Mouse (Mus musculus) forebrain, embryonic 14.5 days (tissue): Measurements from ENCODE around the gene Rplp0. TPM values are rescaled to one million over a fixed set of nuclear protein-coding genes. Genes with fewer than 3 reads are reported as not detected.

Experiments
- ATAC-seq: fragments of 200-750 bp; cut with Nextera tagmentation; 2 replicates; pipeline ENCODE4 v1.8.0; 2017; ENCODE audit warnings: mild to moderate bottlenecking, moderate library complexity
- DNase-seq: peaks from one replicate; pipeline ENCODE4 v3.0.0-alpha.2; 2015; ENCODE audit warnings: low spot score
- H3K27ac ChIP-seq: fragments of 300-500 bp; sonication (generic); 2 replicates; pipeline ENCODE4 v1.5.1; 2014; ENCODE audit warnings: low read depth, mild to moderate bottlenecking, control low read depth, low read length, moderate library complexity
- H3K27me3 ChIP-seq: fragments of 300-500 bp; sonication (generic); replicated peaks from 2 replicates; pipeline ENCODE4 v1.6.1; 2014; ENCODE audit warnings: low read length, control low read depth, mixed read lengths; ENCODE audit not compliant: control insufficient read depth, insufficient read depth
- H3K36me3 ChIP-seq: fragments of 300-500 bp; sonication (generic); 2 replicates; pipeline ENCODE4 v1.6.1; 2014; ENCODE audit warnings: low read length, control low read depth; ENCODE audit not compliant: control insufficient read depth, insufficient read depth
- H3K4me1 ChIP-seq: fragments of 300-500 bp; sonication (generic); 2 replicates; pipeline ENCODE4 v1.6.1; 2014; ENCODE audit warnings: antibody characterized with exemption, low read length, control low read depth; ENCODE audit not compliant: control insufficient read depth, insufficient read depth
- H3K4me2 ChIP-seq: fragments of 300-500 bp; sonication (generic); 2 replicates; pipeline ENCODE4 v1.6.1; 2014; ENCODE audit warnings: mild to moderate bottlenecking, control low read depth, low read length
- H3K4me3 ChIP-seq: fragments of 300-500 bp; sonication (generic); 2 replicates; pipeline ENCODE4 v1.5.1; 2014; ENCODE audit warnings: low read depth, low read length, control low read depth
- H3K9ac ChIP-seq: fragments of 300-500 bp; sonication (generic); 2 replicates; pipeline ENCODE4 v1.6.1; 2014; ENCODE audit warnings: mild to moderate bottlenecking, low read length, control low read depth, moderate library complexity
- H3K9me3 ChIP-seq: fragments of 300-500 bp; sonication (generic); replicated peaks from 2 replicates; pipeline ENCODE4 v1.6.1; 2016; ENCODE audit warnings: low read length, control low read depth, mixed read lengths; ENCODE audit not compliant: control insufficient read depth
- WGBS: fragments of 180-500 bp; shearing (Covaris S2); extraction: QIAGEN DNeasy Blood & Tissue Kit; methylation state at CpG from one replicate; pipeline ENCODE4 v1.1.7; 2014; 5-methylcytosine and 5-hydroxymethylcytosine counted together
- polyA plus RNA-seq: library from polyadenylated mRNA; unstranded; fragments of >200 nt; fragmentation: Nextera tagmentation; extraction: Ambion mirVana; gene quantifications from 2 replicates; pipeline ENCODE4 v1.2.1, GENCODE M21; 2014

The Rplp0 gene
- polyA plus RNA-seq, 1 experiment from 2014 or later, result 1,434 TPM

GRCm38 (mm10) chr5:115534856-115535255 is 24.4 kb upstream of the Rplp0 start:
- no peak overlapping the region for H3K9ac ChIP-seq
- ATAC-seq (no peak), DNase-seq (no peak)
- no peaks in the 10 kb centered on the region for H3K9me3 ChIP-seq
- H3K36me3 ChIP-seq, result no peaks in the 10 kb centered on the region
- H3K4me3 ChIP-seq, result no peak overlapping the region
- peaks cover 19% of the 10 kb centered on the region for H3K4me1 ChIP-seq
- H3K27ac ChIP-seq, result no peak overlapping the region; the same call in 1 of the 2 replicates
- no peaks in the 10 kb centered on the region for H3K27me3 ChIP-seq
- H3K4me2 ChIP-seq, result no peak overlapping the region
- 65% methylated on average over 8 of the region's 8 CpGs for WGBS

GRCm38 (mm10) chr5:115535635-115536034 is 23.6 kb upstream of the Rplp0 start:
- no peak overlapping the region for H3K9ac ChIP-seq
- no peaks in the 10 kb centered on the region for H3K27me3 ChIP-seq
- no peaks in the 10 kb centered on the region for H3K36me3 ChIP-seq
- H3K4me1 ChIP-seq, result peaks cover 19% of the 10 kb centered on the region
- WGBS, result 34% methylated on average over 7 of the region's 7 CpGs
- no peak overlapping the region for H3K4me2 ChIP-seq
- no peak overlapping the region for H3K27ac ChIP-seq
- ATAC-seq (no peak), DNase-seq (no peak)
- no peak overlapping the region for H3K4me3 ChIP-seq
- no peaks in the 10 kb centered on the region for H3K9me3 ChIP-seq

GRCm38 (mm10) chr5:115538017-115538692 is 21.1 kb upstream of the Rplp0 start:
- Histone ChIP-seq H3K27me3 (no peaks in the 10 kb centered on the region), H3K9ac (no peak overlapping the region; the same call in 1 of the 2 replicates), H3K9me3 (no peaks in the 10 kb centered on the region), H3K4me3 (no peak overlapping the region), H3K36me3 (no peaks in the 10 kb centered on the region), H3K4me1 (peaks cover 7% of the 10 kb centered on the region), H3K27ac (no peak overlapping the region), H3K4me2 (no peak overlapping the region)
- ATAC-seq (no peak; the same call in 1 of the 2 replicates), DNase-seq (no peak)
- WGBS, result 69% methylated on average over 13 of the region's 13 CpGs

GRCm38 (mm10) chr5:115538693-115539043 is 20.6 kb upstream of the Rplp0 start:
- no peak overlapping the region for H3K4me3 ChIP-seq

GRCm38 (mm10) chr5:115542635-115543384 is 16.5 kb upstream of the Rplp0 start:
- Histone ChIP-seq H3K27me3 (no peaks in the 10 kb centered on the region), H3K4me1 (peaks cover 13% of the 10 kb centered on the region), H3K4me3 (no peak overlapping the region), H3K27ac (0 out of 2 replicates have a peak overlapping the region, but pooled peaks have one; percentile 52), H3K4me2 (no peak overlapping the region), H3K9ac (0 out of 2 replicates have a peak overlapping the region, but pooled peaks have one; percentile 3), H3K9me3 (no peaks in the 10 kb centered on the region), H3K36me3 (0 out of 2 replicates have a peak, but pooled peaks cover 4% of the 10 kb centered on the region)
- ATAC-seq (no peak), DNase-seq (no peak)
- 76% methylated on average over 19 of the region's 19 CpGs for WGBS

More at GRCm38 (mm10) chr5:115538693-115539043, 20.6 kb upstream of the Rplp0 start:
- Histone ChIP-seq H3K27ac (no peak overlapping the region), H3K36me3 (no peaks in the 10 kb centered on the region), H3K9ac (no peak overlapping the region), H3K4me1 (peaks cover 12% of the 10 kb centered on the region), H3K27me3 (no peaks in the 10 kb centered on the region), H3K9me3 (no peaks in the 10 kb centered on the region), H3K4me2 (no peak overlapping the region)
- peak; percentile 91 for ATAC-seq
- WGBS, result 0% methylated on average over 12 of the region's 12 CpGs
- peak; percentile 94 for DNase-seq

- Histone ChIP-seq H3K27me3 (no peaks in the 10 kb centered on the region), H3K36me3 (0 out of 2 replicates have a peak, but pooled peaks cover 6% of the 10 kb centered on the region), H3K9ac (no peak overlapping the region), H3K27ac (peak overlapping the region; percentile 52; the same call in 1 of the 2 replicates), H3K4me1 (peaks cover 9% of the 10 kb centered on the region), H3K4me2 (0 out of 2 replicates have a peak overlapping the region, but pooled peaks have one; percentile 12), H3K9me3 (no peaks in the 10 kb centered on the region), H3K4me3 (no peak overlapping the region)
- DNase-seq (peak; percentile 82), ATAC-seq (peak; percentile 83)
- WGBS, result 55% methylated on average over 17 of the region's 17 CpGs
These were observed 15.6 kb upstream of the Rplp0 start for GRCm38 (mm10) chr5:115543509-115544253.

GRCm38 (mm10) chr5:115544655-115545185 is 14.5 kb upstream of the Rplp0 start:
- no peak overlapping the region for H3K4me3 ChIP-seq
- H3K27ac ChIP-seq, result no peak overlapping the region
- 0 out of 2 replicates have a peak, but pooled peaks cover 9% of the 10 kb centered on the region for H3K36me3 ChIP-seq
- H3K4me1 ChIP-seq, result peaks cover 9% of the 10 kb centered on the region
- no peak overlapping the region for H3K4me2 ChIP-seq
- ATAC-seq (no peak), DNase-seq (no peak)
- 50% methylated on average over 18 of the region's 18 CpGs for WGBS
- no peaks in the 10 kb centered on the region for H3K9me3 ChIP-seq
- H3K27me3 ChIP-seq, result no peaks in the 10 kb centered on the region
- no peak overlapping the region; the same call in 1 of the 2 replicates for H3K9ac ChIP-seq

- H3K27ac ChIP-seq, result no peak overlapping the region
- no peak overlapping the region for H3K4me3 ChIP-seq
- ATAC-seq, result no peak
- no peaks in the 10 kb centered on the region for H3K9me3 ChIP-seq
- peaks cover 9% of the 10 kb centered on the region for H3K4me1 ChIP-seq
- 89% methylated on average over 14 of the region's 14 CpGs for WGBS
- H3K36me3 ChIP-seq, result 0 out of 2 replicates have a peak, but pooled peaks cover 12% of the 10 kb centered on the region
- no peak overlapping the region for H3K4me2 ChIP-seq
- H3K9ac ChIP-seq, result no peak overlapping the region
- H3K27me3 ChIP-seq, result no peaks in the 10 kb centered on the region
- DNase-seq, result no peak
These were observed 13.6 kb upstream of the Rplp0 start for GRCm38 (mm10) chr5:115545636-115546035.
